29 mouse cellular contexts compared by ENCODE assay signal in genomic region chr8:128085800-128086199, GRCm38 (mm10).
A peak's percentile ranks its signal among the peaks of the same experiment; 100 is the strongest.
DNase-seq lines count a peak whose midpoint lies in the region; ATAC-seq and TF ChIP-seq lines count a peak whose summit lies in the region.
"Had no signal": no experiment of that assay in that cellular context is flagged by ENCODE, and none has a peak within 500 bp of the region (broad histone marks: within the 10 kb centered on the region; RNA-seq: fewer than 3 reads in every experiment).

No protein-coding gene starts in this region.

- ATAC-seq in granulocyte monocyte progenitor cell, adult 5-6 weeks (replicated peaks; ENCODE audit: poor library complexity, severe bottlenecking): peak; percentile 80
- no peak for ATAC-seq in midbrain, embryonic 13.5 days
- ATAC-seq: CD4-positive, CD25-positive, alpha-beta regulatory T cell, adult 4 months; forebrain, embryonic 15.5 days; hindbrain, embryonic 16.5 days; intestine, embryonic 15.5 days had no signal

- no peak overlapping the region for H3K4me3 ChIP-seq in myocyte
- no peak overlapping the region for H3K4me3 ChIP-seq in midbrain, embryonic 13.5 days (replicated peaks)
- H3K4me3 ChIP-seq: embryonic facial prominence, embryonic 10.5 days; embryonic facial prominence, embryonic 13.5 days; erythroblast, embryonic 14.5 days; forebrain, embryonic 12.5 days; forebrain, embryonic 15.5 days; heart, embryonic 12.5 days; heart, embryonic 15.5 days; hindbrain, embryonic 10.5 days; hindbrain, embryonic 13.5 days; intestine, embryonic 15.5 days had no signal

- H3K79me2 ChIP-seq in myocyte (ENCODE audit: control insufficient read depth, insufficient read depth): no peaks in the 10 kb centered on the region

- DNase-seq in 416B (ENCODE audit: low read depth) (peak; percentile 29), A20 (ENCODE audit: low read depth, low spot score) (peak; percentile 29)
- DNase-seq in right cerebral cortex, postnatal 25 days: no peak
- DNase-seq in ovary, adult 18-20 months (ENCODE audit: low spot score): no peak
- DNase-seq: adrenal gland, adult 8-10 months; adrenal gland, postnatal 25 days; B cell, adult 2 months; cerebellum, adult 11-12 months; cerebellum, adult 9-10 months; cerebellum, postnatal 14 days; embryo, embryonic 11 days; gastrocnemius, postnatal 25 days; heart, postnatal 10 days; heart, postnatal 36 days had no signal

- H3K27me3 ChIP-seq in myocyte (ENCODE audit: control insufficient read depth, insufficient read depth, insufficient read length): no peaks in the 10 kb centered on the region
- peaks cover 24% of the 10 kb centered on the region for H3K27me3 ChIP-seq in midbrain, embryonic 13.5 days
- H3K27me3 ChIP-seq: embryonic facial prominence, embryonic 13.5 days; forebrain, embryonic 12.5 days; forebrain, embryonic 15.5 days; heart, embryonic 12.5 days; heart, embryonic 15.5 days; intestine, embryonic 15.5 days had no signal

- WGBS in midbrain, embryonic 13.5 days: 83% methylated on average over 1 of the region's 1 CpGs

- H3ac ChIP-seq in myocyte (ENCODE audit: control insufficient read depth, insufficient read length): no peak overlapping the region

- H3K9me3 ChIP-seq in midbrain, embryonic 13.5 days: no peaks in the 10 kb centered on the region
- H3K9me3 ChIP-seq: embryonic facial prominence, embryonic 10.5 days; embryonic facial prominence, embryonic 13.5 days; forebrain, embryonic 12.5 days; forebrain, embryonic 15.5 days; heart, embryonic 12.5 days; heart, embryonic 15.5 days; hindbrain, embryonic 10.5 days; hindbrain, embryonic 13.5 days; intestine, embryonic 15.5 days had no signal

- TF ChIP-seq POLR2A in myocyte (IDR thresholded peaks at IDR 0.05; ENCODE audit: insufficient read length, low read depth): no peak

- H3K27ac ChIP-seq in midbrain, embryonic 13.5 days: no peak overlapping the region
- H3K27ac ChIP-seq: embryonic facial prominence, embryonic 10.5 days; embryonic facial prominence, embryonic 13.5 days; forebrain, embryonic 12.5 days; forebrain, embryonic 15.5 days; heart, embryonic 15.5 days; hindbrain, embryonic 10.5 days; hindbrain, embryonic 13.5 days; intestine, embryonic 15.5 days had no signal

- H3K36me3 ChIP-seq in myocyte (ENCODE audit: control insufficient read depth, insufficient read depth): no peaks in the 10 kb centered on the region
- H3K36me3 ChIP-seq in midbrain, embryonic 13.5 days: no peaks in the 10 kb centered on the region
- H3K36me3 ChIP-seq: embryonic facial prominence, embryonic 10.5 days; embryonic facial prominence, embryonic 13.5 days; forebrain, embryonic 12.5 days; forebrain, embryonic 15.5 days; heart, embryonic 12.5 days; heart, embryonic 15.5 days; hindbrain, embryonic 10.5 days; hindbrain, embryonic 13.5 days; intestine, embryonic 15.5 days had no signal

- H3K4me2 ChIP-seq in myocyte (ENCODE audit: low read depth): no peak overlapping the region
- H3K4me2 ChIP-seq in midbrain, embryonic 13.5 days (replicated peaks): no peak overlapping the region
- H3K4me2 ChIP-seq: embryonic facial prominence, embryonic 13.5 days; forebrain, embryonic 12.5 days; forebrain, embryonic 15.5 days; heart, embryonic 12.5 days; heart, embryonic 15.5 days; hindbrain, embryonic 13.5 days; intestine, embryonic 15.5 days had no signal

- H3K4me1 ChIP-seq in midbrain, embryonic 13.5 days (replicated peaks): no peaks in the 10 kb centered on the region
- H3K4me1 ChIP-seq: embryonic facial prominence, embryonic 10.5 days; embryonic facial prominence, embryonic 13.5 days; forebrain, embryonic 12.5 days; forebrain, embryonic 15.5 days; heart, embryonic 12.5 days; heart, embryonic 15.5 days; hindbrain, embryonic 13.5 days; intestine, embryonic 15.5 days had no signal

- no peak overlapping the region for H3K9ac ChIP-seq in midbrain, embryonic 13.5 days (replicated peaks)
- H3K9ac ChIP-seq: embryonic facial prominence, embryonic 13.5 days; forebrain, embryonic 12.5 days; forebrain, embryonic 15.5 days; heart, embryonic 12.5 days; heart, embryonic 15.5 days; hindbrain, embryonic 13.5 days; intestine, embryonic 15.5 days had no signal

TF ChIP-seq in myocyte, 11 proteins besides CTCF, POLR2A, EP300 and RAD21:
- peak; percentile 54 for TF ChIP-seq USF1 (IDR thresholded peaks at IDR 0.05; ENCODE audit: low read depth)
- no peak for TF ChIP-seq REST (IDR thresholded peaks at IDR 0.05; ENCODE audit: insufficient read depth, insufficient read length)
- no peak for TF ChIP-seq POLR2AphosphoS2 (IDR thresholded peaks at IDR 0.05; ENCODE audit: insufficient read length, low read depth)
- no peak for TF ChIP-seq MAX (IDR thresholded peaks at IDR 0.05; ENCODE audit: low read depth)
- TF ChIP-seq E2F4 (IDR thresholded peaks at IDR 0.05; ENCODE audit: insufficient read depth): no peak

Comparison
In these comparisons a context has a peak if more than half of its experiments do, and no peak if none do; other contexts are left out.
1. DNase-seq: peak in 416B (single experiment) and A20 (single experiment); none in right cerebral cortex, postnatal 25 days (single experiment) and ovary, adult 18-20 months (single experiment).